Mouse (Mus musculus) megakaryocyte, embryonic 14.5 days (primary cell): ENCODE measurements at regions not wholly inside any gene's neighbourhood (a gene's known extent, or its start where the extent isn't known, plus 50 kb on each side); places are given as distances from the start of the nearest gene placed in this dataset.

Experiments used
- FLI1 ChIP-seq: IDR thresholded peaks from 2 replicates; pipeline ENCODE4 v1.6.1; 2012; ENCODE audit warnings: low read length, inconsistent platforms, mixed read lengths
- GATA1 ChIP-seq: IDR thresholded peaks from 3 replicates; pipeline ENCODE4 v1.6.1; 2012; ENCODE audit warnings: mixed read lengths, low read length, inconsistent platforms, borderline replicate concordance

DNA sequence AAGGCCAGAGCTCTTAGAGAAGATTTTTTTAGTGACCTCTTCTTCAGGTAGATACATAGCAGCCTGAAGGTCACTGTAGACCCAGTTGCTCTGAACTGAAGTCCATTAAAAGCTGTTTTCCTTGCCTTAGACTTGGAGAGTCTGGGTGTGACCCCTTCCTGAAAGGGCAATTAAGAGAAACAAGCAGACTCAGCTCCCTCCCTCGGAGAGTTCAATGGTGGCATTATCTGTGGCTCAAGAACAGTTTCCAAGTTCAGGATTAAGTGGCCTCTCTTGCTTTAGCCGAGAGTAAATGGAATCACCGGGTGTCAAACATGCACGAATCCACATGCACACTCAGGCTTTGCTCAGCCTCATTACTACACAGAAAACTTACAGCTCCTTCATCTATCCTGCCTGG lies 53.2 kb upstream of the Id4 start:
- TF ChIP-seq GATA1 = no peak
- no peak for TF ChIP-seq FLI1
